Mouse (Mus musculus) neural tube, embryonic 10.5 days (tissue): Measurements from ENCODE around the gene Ppp1r12a.

Experiments
- DNase-seq: peaks from one replicate; pipeline ENCODE4 v3.0.0-alpha.2; 2017; ENCODE audit warnings: low spot score; ENCODE audit errors: extremely low spot score

Gene Ppp1r12a

GRCm38 (mm10) chr10:108162297-108163020 is 466 bp downstream of the Ppp1r12a start:
- no peak for DNase-seq

GRCm38 (mm10) chr10:108163021-108163410 is 1.0 kb downstream of the Ppp1r12a start:
- peak; percentile 48 for DNase-seq

GRCm38 (mm10) chr10:108163451-108163850 is 1.5 kb downstream of the Ppp1r12a start:
- DNase-seq, result no peak

GRCm38 (mm10) chr10:108167823-108168222 is 5.8 kb downstream of the Ppp1r12a start:
- no peak for DNase-seq

- DNase-seq, result no peak
Measured at GRCm38 (mm10) chr10:108170818-108171217, 8.8 kb downstream of the Ppp1r12a start.

- DNase-seq, result no peak
Measured at GRCm38 (mm10) chr10:108171637-108172036, 9.6 kb downstream of the Ppp1r12a start.

DNA sequence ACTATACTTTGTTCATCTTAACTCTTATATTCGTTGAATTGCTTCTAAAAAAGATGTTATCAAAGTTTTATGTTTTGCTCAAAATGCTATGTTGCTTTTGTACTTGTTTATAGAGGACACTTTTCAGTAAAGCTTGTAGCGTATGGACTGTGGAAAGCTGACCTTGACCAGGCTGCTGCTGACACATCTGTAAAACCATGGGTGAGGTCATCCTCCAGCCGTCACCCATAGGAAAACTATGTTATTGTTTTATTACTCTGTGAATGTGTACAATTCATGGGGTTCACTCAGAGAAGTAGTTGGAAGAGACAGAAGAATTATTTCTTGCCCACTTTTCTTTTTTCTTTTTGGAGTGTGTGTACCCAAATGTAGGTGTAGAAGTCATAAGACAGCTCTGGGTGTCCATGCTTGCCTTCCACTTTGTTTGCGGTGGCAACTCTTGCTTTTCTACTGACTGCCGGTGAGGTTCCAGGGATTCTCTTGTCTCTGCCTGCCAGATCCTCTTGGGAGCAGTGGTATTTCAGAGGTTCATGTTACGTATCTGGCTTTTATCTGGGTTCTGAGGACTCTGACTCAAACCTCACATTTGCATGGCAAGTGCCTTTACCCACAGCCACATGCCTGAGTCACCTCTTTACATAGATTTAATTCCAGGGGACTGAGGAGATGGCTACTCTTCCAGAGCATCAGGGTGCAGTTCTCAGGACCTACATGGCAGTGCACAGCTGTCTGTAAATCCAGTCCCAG is 11.0 kb downstream of the Ppp1r12a start:
- DNase-seq, result no peak

DNA sequence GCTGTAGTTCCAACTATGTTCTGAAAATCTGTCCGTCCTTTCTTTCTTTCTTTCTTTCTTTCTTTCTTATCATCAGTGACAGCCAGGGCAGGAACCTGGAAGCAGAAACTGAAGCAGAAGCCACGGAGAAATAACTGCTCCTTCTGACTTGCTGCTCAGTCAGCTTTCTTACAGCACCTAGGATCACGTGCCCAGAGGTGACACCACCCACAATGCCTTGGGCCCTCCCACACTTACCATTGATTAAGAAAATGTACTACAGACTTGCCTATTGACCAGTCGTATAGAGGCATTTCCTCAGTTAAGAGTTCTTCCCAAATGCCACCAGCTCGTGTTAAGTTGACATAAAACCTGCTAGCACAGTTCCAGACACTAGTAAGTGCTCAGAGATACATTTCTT is 12.1 kb downstream of the Ppp1r12a start:
- DNase-seq, result no peak

- no peak for DNase-seq
Measured at GRCm38 (mm10) chr10:108175885-108176284, 13.9 kb downstream of the Ppp1r12a start.

DNA sequence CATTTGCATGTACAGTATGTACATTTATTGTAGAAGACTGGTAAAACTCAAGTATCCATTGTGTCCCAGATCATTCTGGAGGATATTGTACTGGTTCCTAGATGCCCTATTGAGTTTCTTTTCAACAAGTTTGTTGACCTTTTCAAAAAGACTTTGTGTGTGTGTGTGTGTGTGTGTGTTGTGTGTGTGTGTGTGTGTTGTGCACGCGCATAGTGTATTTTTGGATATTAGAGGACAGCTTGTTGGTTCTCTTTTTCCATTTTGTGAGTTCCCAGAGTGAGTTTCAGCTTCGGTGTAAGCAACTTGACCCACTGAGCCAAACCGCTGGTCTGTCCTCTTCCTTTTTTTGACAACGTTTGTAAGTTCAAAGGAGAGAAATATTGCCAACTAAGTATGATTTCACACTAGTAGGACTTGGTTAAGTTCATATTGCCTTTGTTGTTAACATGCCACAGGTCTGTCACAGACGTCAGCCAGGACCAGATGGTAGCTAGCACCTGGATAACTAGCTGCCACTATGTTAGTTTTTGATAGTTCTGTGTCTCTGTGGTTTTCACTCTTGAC is 16.4 kb downstream of the Ppp1r12a start:
- DNase-seq, result no peak

- DNase-seq, result no peak
Measured at GRCm38 (mm10) chr10:108179404-108179803, 17.4 kb downstream of the Ppp1r12a start.

- DNase-seq, result no peak
Measured at GRCm38 (mm10) chr10:108180313-108180712, 18.3 kb downstream of the Ppp1r12a start.

DNA sequence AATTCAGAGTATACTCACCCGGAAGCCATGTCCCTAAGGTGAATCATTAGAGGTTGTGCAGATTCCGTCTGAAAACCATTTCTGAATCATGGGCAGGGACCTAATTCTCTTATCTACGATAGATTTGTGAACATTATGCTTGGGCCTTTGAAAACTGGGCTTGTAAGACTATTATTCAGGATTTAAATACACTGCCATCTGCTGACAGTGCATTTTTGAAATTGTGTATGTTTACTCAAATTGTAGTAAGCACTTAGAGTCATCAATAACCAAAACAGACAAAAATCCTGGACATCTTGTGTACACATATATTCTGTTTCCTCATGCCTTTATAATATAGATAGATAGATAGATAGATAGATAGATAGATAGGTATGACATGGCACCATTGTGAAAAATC is 19.9 kb downstream of the Ppp1r12a start:
- no peak for DNase-seq

DNA sequence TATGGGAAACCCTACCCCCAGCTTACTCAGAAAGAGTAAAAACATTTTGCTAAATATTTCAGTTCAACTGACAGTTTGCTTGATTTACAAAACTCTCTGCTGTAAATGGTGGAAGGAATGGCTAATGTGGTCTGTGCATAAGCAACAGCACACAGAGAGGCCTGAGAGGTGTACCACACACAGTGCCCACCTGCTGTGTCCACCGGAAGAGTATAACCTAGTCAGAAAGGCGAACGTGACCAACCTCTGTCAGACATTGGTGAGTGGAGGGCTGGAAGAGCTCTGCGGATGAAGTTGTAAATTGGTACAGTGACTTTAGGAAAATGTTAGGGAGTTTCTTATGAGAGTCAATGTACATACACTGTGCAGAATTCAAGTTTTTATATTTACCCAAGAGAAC is 20.4 kb downstream of the Ppp1r12a start:
- no peak for DNase-seq

- DNase-seq, result no peak
Measured at GRCm38 (mm10) chr10:108184763-108185162, 22.8 kb downstream of the Ppp1r12a start.

GRCm38 (mm10) chr10:108185265-108185664 is 23.3 kb downstream of the Ppp1r12a start:
- no peak for DNase-seq

DNA sequence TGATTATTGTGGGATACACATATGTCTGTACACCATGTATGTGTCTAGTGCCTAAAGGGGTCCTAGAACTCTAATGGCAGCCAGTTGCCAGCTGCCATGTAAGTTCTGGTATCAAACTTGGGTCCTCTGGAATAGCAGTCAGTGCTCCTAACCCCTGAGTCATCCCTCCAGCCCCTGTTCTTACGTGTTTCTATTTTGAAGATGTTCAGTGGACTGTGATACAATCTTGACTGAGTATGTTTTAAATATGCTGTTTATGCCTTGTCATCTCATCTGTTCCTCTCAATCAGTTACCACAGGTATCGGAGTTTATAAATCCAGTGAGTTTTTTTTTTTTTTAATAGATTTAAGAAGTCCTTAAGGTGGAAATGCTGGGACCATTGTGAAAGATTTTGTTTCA is 27.3 kb downstream of the Ppp1r12a start:
- no peak for DNase-seq

DNA sequence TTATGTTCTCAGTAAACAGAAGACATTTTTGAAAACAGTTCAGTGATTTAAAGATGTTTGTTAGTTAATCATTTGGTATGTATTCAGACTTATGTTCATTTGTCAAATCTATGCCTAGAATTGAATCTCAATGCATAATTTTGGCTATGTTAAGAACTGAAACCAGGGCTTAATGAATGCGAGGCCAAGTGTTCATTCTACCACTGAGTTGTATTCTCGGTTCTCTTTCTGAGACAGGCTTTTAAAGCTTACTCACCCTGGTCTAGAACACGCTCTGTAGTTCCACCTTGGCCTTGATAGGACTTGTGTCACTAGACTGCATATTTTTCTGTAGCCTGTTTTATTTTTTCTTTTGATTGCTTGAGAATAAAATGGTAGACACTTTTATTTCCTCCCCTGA is 28.0 kb downstream of the Ppp1r12a start:
- no peak for DNase-seq

DNA sequence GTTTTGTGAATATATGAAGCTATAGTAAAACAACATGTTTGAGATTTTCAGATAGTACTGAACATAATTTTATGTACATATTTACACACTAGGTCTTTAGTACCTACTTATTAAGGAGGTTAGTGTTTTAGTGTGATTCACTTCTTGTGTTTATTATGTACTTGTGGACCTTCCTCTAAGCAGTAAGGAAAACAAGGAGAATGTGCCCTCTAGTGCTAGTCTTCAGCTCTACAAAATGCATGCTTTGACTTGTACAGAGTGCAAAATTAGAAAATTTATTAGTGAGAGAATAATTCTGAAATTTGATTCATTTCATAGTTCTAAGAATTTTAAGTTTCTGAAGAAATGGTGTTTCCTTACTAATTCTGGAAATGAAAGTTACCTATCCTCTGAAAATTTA is 28.6 kb downstream of the Ppp1r12a start:
- no peak for DNase-seq

GRCm38 (mm10) chr10:108191381-108191787 is 29.4 kb downstream of the Ppp1r12a start:
- no peak for DNase-seq

DNA sequence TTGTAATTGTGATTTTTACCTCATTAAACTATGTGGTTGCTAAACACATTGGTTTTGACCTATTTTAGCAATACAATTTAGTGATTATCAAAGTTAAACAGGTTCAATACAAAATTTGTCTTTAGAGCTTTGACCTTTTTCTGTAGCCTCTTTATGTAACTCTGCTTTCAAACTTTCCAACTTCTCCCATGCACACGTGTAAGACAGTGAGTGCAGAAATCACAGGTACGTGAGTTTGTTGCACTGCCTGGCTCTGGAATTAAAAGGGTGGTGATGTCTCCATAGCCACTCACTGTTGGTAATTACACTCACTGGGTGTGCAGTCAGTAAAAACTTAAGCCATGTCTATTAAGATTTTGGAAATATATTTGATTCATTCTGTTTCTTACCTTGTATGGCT is 30.3 kb downstream of the Ppp1r12a start:
- no peak for DNase-seq

DNA sequence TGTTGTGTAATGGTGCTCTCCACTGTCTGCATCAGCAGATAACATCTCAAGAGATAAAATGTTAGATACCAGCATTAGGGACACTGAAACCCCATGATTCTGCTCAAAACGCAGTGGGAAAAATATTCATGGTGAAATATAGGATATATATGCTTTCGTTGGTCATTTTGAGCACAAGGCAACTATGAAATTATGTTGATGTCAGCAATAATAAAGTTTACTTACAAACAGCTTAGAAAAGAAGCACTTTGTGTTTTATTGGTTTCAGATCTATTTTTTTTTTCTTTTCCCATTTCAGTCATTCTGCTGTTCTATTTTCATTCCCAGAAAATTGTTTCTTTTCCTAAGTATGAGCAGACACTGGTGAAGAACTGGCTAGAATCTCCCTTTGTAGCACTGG is 34.1 kb downstream of the Ppp1r12a start:
- no peak for DNase-seq

DNA sequence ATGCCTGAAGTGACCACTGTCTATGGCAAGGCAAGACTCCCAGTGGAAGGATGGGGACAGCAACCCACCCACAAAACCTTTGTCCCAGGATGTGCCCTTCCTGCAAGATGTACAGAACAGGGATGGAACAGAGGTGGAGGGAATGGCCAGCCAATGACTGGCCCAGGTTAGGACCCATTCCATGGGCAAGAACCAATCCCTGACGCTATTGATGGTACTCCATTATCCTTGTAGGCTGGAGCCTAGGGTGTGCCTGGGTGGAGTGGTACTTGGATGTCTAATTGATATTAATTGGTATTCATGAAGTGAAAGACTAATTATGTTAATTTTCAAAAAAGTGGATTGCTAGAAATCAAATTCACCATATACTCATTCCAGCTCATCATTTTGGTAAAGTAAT is 35.5 kb downstream of the Ppp1r12a start:
- DNase-seq, result no peak
